Mouse (Mus musculus) liver, adult 2 months (tissue): ENCODE results near the gene Gm49510. TPM values are rescaled to one million over a fixed set of nuclear protein-coding genes. Genes with fewer than 3 reads are reported as not detected.
"Not testable (repeated sequence)": the region's sequence is repeated elsewhere in the genome, so short reads cannot be mapped to it uniquely, and the experiment has no call there.

ENCODE experiments used
- DNase-seq: peaks from one replicate; pipeline ENCODE4 v3.0.0-alpha.2; 2011; ENCODE audit warnings: low read depth, low spot score; ENCODE audit errors: extremely low read depth
- H3K27ac ChIP-seq: fragments of 200-500 bp; replicated peaks from 2 replicates; pipeline ENCODE4 v1.5.1; 2012; ENCODE audit warnings: low read depth, mild to moderate bottlenecking, control low read depth, inconsistent platforms, low read length; ENCODE audit not compliant: insufficient read depth
- H3K27me3 ChIP-seq: fragments of 200-500 bp; 2 replicates; pipeline ENCODE4 v1.6.1; 2012; ENCODE audit warnings: mild to moderate bottlenecking, moderate library complexity, low read length, inconsistent platforms; ENCODE audit not compliant: control insufficient read depth, insufficient read depth
- H3K36me3 ChIP-seq: fragments of 200-500 bp; 2 replicates; pipeline ENCODE4 v1.6.1; 2012; ENCODE audit warnings: low read length, inconsistent platforms; ENCODE audit not compliant: control insufficient read depth, insufficient read depth
- H3K4me1 ChIP-seq: fragments of 200-500 bp; 2 replicates; pipeline ENCODE4 v1.6.1; 2011; ENCODE audit warnings: low read length; ENCODE audit not compliant: control insufficient read depth, insufficient read depth
- H3K4me3 ChIP-seq: fragments of 200-500 bp; 2 replicates; pipeline ENCODE4 v1.5.1; 2011; ENCODE audit warnings: low read depth, mild to moderate bottlenecking, control low read depth, low read length, moderate library complexity; ENCODE audit not compliant: insufficient read depth
- H3K79me2 ChIP-seq: fragments of 200-500 bp; 2 replicates; pipeline ENCODE4 v1.6.1; 2012; ENCODE audit warnings: inconsistent platforms, mild to moderate bottlenecking, low read length, moderate library complexity; ENCODE audit not compliant: control insufficient read depth, insufficient read depth
- H3K9ac ChIP-seq: fragments of 200-500 bp; 2 replicates; pipeline ENCODE4 v1.6.1; 2012; ENCODE audit warnings: low read depth, mild to moderate bottlenecking, control low read depth, inconsistent platforms, low read length
- CTCF ChIP-seq: fragments of 200-500 bp; IDR thresholded peaks from 2 replicates; pipeline ENCODE4 v1.5.1; 2011; ENCODE audit warnings: low read depth, low read length, control low read depth
- POLR2A ChIP-seq: fragments of 200-500 bp; IDR thresholded peaks from 2 replicates; pipeline ENCODE4 v1.6.1; 2011; ENCODE audit warnings: low read length, control low read depth; ENCODE audit not compliant: insufficient read depth; ENCODE audit errors: extremely low read depth
- WGBS: fragments of 180-500 bp; shearing (Covaris S2); methylation state at CpG from one replicate; pipeline ENCODE4 v1.1.7; 2018; 5-methylcytosine and 5-hydroxymethylcytosine counted together
- polyA plus RNA-seq: library from polyadenylated mRNA; depleted of rRNA; stranded (reverse); fragments of >200 nt; gene quantifications from 2 replicates; pipeline ENCODE4 v1.2.3, GENCODE M21; 2012
- total RNA-seq: library from RNA; depleted of rRNA; stranded (reverse); fragments of >200 nt; gene quantifications from 2 replicates; pipeline ENCODE4 v1.2.3, GENCODE M21; 2014

The Gm49510 gene
- total and polyA plus RNA-seq, 2 experiments, result not detected

DNA sequence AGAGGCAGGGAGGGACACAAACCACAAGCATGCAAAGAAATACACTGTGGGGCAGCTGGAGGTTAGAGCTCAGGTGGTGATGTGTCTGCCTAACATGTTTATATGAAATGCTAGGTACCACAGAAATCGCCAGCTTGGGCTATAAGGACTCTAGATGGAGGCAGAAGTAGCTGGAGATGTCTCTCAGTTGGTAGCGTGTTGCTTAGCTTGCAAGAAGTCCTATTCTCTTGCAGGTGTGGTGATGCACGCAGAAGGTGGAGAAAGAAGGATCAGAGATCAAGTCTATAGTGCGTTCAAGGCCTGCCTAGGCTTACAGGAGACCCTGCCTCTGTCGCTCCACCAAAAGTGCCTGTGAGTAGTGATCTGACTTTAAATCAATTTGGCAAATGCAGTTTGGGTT lies 23.9 kb upstream of the Gm49510 start:
- no peaks in the 10 kb centered on the region; the same call in none of the 2 replicates for H3K4me1 ChIP-seq
- no peak for DNase-seq
- H3K27ac ChIP-seq, result no peak overlapping the region

GRCm38 (mm10) chr15:78876258-78876696 lies 23.2 kb upstream of the Gm49510 start:
- WGBS, result 2% methylated on average over 17 of the region's 17 CpGs
- TF ChIP-seq POLR2A (no peak), CTCF (peak; percentile 84)
- H3K4me1 ChIP-seq, result no peaks in the 10 kb centered on the region; the same call in none of the 2 replicates

More for the DNA sequence above, 23.9 kb upstream of the Gm49510 start:
- Histone ChIP-seq H3K36me3 (no peaks in the 10 kb centered on the region), H3K4me3 (no peak overlapping the region), H3K27me3 (no peaks in the 10 kb centered on the region), H3K9ac (no peak overlapping the region), H3K79me2 (peaks cover 3% of the 10 kb centered on the region; the same call in 1 of the 2 replicates)
- TF ChIP-seq CTCF, result no peak
- TF ChIP-seq POLR2A, result no peak
- 92% methylated on average over 5 of the region's 5 CpGs for WGBS

DNA sequence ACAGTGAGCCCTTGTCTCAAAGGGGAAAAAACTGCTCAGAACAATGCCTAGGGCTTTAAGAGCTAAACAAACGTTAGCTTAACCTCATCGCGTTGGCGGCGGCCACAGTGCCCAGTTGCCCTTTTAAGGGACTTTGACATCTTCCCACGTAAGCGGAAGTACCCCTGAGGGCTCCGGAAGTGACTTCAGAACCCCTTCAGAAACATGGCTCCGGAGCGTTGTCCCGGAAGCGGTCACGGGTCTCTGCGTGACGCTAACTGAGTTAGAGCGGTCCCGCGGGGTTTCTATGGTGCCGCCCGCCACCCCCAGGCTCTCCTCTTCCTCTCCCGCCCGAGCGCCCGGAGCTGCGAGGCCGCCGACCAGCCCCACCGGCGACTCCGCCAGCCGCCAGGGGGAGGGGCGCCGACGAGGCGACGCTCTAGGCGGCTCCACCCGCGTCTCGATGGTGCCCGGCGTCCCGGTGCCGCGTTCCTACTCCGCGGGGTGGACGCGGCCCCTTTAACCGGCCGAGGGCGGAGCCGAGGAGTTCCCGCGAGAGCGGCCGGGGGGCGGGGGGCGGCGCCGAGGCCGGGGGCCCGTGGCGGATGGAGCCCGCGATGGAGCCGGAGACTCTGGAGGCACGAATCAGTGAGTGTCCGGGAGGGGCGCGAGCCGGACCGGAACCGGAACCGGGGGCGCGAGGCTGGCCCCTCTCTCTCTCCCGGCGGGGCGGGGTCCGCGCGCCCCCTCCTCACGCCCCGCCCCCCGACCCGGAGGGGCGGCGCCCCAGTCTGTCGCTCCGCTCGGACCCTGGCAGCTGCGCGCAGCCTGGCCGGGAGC lies 22.3 kb upstream of the Gm49510 start, which contains the start of gene Gga1:
Gene Gga1 (plus strand): TSS at position 200 of the 819 bp plus-strand sequence.
- H3K4me1 ChIP-seq, result no peaks in the 10 kb centered on the region; the same call in none of the 2 replicates

More at GRCm38 (mm10) chr15:78876258-78876696, 23.2 kb upstream of the Gm49510 start:
- Histone ChIP-seq H3K79me2 (peaks cover 3% of the 10 kb centered on the region; the same call in 1 of the 2 replicates), H3K36me3 (no peaks in the 10 kb centered on the region), H3K9ac (peak overlapping the region; percentile 63), H3K27ac (peak overlapping the region; percentile 85), H3K4me3 (peak overlapping the region; percentile 62), H3K27me3 (no peaks in the 10 kb centered on the region)
- peak; percentile 45 for DNase-seq

DNA sequence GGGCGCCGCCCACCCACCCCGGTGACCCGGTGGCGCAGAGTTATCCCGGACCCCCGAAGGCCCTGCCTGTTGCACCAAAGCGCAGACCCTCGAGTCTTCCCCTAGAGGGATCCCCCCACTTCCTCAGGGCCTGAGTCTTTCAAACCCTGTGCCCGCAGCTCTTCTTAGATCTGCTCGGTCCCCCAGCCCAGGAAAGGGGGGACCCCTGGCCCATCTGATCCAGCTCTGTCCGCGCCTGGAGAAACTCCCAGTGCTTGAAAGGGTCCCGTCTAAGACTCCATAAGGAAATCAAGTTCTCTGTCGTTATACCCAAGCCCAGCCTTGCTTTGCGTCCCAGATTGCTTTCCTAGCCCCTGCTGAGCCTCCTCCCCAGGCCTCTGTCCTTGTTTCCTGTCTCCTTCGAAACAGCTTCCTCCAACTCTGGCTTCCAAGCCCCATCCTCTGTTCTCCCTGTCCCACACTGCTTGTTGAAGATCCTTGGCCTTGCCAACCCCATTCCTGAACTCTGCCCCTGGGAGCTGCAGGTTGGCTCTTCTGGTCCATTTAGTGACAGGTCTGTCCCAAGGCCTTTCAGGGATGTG lies 21.6 kb upstream of the Gm49510 start:
- H3K9ac ChIP-seq, result peak overlapping the region; percentile 89
- peak overlapping the region; percentile 50 for H3K27ac ChIP-seq
- peaks cover 3% of the 10 kb centered on the region; the same call in 1 of the 2 replicates for H3K79me2 ChIP-seq
- H3K4me1 ChIP-seq, result no peaks in the 10 kb centered on the region; the same call in none of the 2 replicates
- under 1% methylated on average over 17 of the region's 17 CpGs for WGBS
- no peak for TF ChIP-seq POLR2A
- no peak for TF ChIP-seq CTCF
- H3K4me3 ChIP-seq, result peak overlapping the region; percentile 96
- DNase-seq, result peak; percentile 69
- H3K36me3 ChIP-seq, result peaks cover 6% of the 10 kb centered on the region; the same call in 1 of the 2 replicates
- H3K27me3 ChIP-seq, result no peaks in the 10 kb centered on the region

More for the DNA sequence above, 22.3 kb upstream of the Gm49510 start, which contains the start of gene Gga1:
- peak; percentile 93 for DNase-seq
- Histone ChIP-seq H3K4me3 (peak within 1 kb of the TSS; percentile 96), H3K27me3 (no peaks in the 10 kb centered on the region), H3K27ac (peak within 1 kb of the TSS; percentile 94), H3K36me3 (peaks cover 3% of the 10 kb centered on the region; the same call in 1 of the 2 replicates), H3K9ac (peak within 1 kb of the TSS; percentile 89), H3K79me2 (peaks cover 3% of the 10 kb centered on the region; the same call in 1 of the 2 replicates)
- TF ChIP-seq POLR2A (peak; percentile 50; the same call in 1 of the 2 replicates), CTCF (0 out of 2 replicates have a peak, but pooled peaks have one; percentile 12)
- 1% methylated on average over 76 of the region's 95 CpGs for WGBS

GRCm38 (mm10) chr15:78878792-78879516 lies 20.5 kb upstream of the Gm49510 start:
- H3K36me3 ChIP-seq, H3K4me3 ChIP-seq, H3K79me2 ChIP-seq, H3K27me3 ChIP-seq, H3K9ac ChIP-seq, H3K4me1 ChIP-seq: not testable (repeated sequence)
- 0 out of 2 replicates have a peak overlapping the region, but pooled peaks have one; percentile 17 for H3K27ac ChIP-seq
- WGBS, result 43% methylated on average over 7 of the region's 7 CpGs
- peak; percentile 26 for DNase-seq
